Mouse (Mus musculus) G1E (cell line): ENCODE data around the gene Acd.

Experiments used
- CTCF ChIP-seq: IDR thresholded peaks from 2 replicates; pipeline ENCODE4 v1.5.1; 2012; ENCODE audit warnings: low read depth, low read length, inconsistent platforms, mixed read lengths
- GATA1 ChIP-seq: IDR thresholded peaks from 2 replicates; pipeline ENCODE4 v1.6.1; 2012; ENCODE audit warnings: borderline replicate concordance, low read length, inconsistent platforms, mixed read lengths
- GATA2 ChIP-seq: IDR thresholded peaks from 2 replicates; pipeline ENCODE4 v1.6.1; 2012; ENCODE audit warnings: low read depth, low read length, inconsistent platforms, borderline replicate concordance
- TAL1 ChIP-seq: conservative IDR thresholded peaks from 2 replicates; pipeline ENCODE4 v1.6.1; 2012; ENCODE audit warnings: low read depth, low read length, inconsistent platforms, mixed read lengths

GRCm38 (mm10) chr8:105712286-105712685 is 11.4 kb upstream of the Acd start:
- TF ChIP-seq CTCF (no peak), TAL1 (no peak), GATA1 (no peak), GATA2 (no peak)
